Mouse (Mus musculus): Measurements from ENCODE around the gene Zfp398. TPM values are rescaled to one million over a fixed set of nuclear protein-coding genes. Genes with fewer than 3 reads are reported as not detected.
A peak's percentile ranks its signal among the peaks of the same experiment; 100 is the strongest.

The Zfp398 gene
- polyA plus RNA-seq, 1 experiment from 2014 or later: 5.4 TPM

DNA sequence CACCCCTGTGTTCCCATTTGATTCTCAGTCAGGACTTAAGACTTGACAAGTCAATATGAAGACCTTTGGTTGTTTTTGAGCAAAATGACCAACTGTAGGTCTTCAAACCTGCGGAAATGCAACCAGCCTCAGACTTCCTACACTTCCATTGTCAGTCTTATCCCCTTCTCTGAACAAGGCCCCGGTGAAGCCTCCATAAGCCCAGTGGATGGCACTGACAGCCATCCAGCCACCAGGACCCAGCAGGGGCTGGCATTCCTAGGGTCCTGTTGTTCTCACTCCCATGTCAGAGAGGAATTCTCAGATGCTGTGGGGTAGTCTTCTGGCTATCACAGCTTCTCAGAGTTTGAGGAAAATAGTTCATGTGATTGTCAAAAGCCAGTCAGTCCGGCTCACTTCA is 43.1 kb downstream of the Zfp398 start:
- H3K4me3 ChIP-seq: peak overlapping the region; percentile 96

DNA sequence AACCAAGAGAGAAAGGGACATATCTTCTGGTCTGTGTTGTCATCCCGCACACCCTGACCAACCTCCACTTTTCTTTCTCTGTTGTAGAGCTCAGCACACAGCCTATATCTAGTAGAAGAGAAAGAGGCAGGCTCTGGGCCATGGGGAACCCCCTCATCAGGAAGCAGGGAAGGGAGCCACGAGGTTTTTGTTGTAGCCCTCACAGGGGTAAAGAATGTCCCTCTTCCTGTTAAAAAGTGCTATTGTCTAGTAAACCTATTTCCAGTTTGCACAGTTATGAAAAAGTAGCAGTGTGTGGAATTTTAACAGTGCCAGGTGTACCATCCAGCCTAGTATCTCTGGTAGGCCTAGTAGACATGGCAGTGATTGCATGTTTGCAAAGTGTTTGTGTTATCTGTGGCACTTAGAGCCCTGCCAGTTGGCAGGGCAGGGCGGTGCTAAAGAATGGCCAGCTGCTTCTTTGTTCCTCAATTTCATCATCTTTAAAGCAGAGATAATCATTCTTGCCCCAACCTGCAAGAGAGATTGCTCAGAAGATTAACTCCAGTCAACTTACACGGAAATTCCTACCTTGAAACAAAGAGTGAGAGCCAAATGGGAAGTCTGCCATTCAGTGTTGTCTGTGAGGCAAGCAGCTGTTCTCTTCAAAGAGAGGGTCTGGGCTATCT is 43.7 kb downstream of the Zfp398 start:
- H3K4me3 ChIP-seq: peak overlapping the region; percentile 96
- DNase-seq (ENCODE audit: low spot score): no peak
- 65% methylated on average over 4 of the region's 4 CpGs for WGBS
- H3K27me3 ChIP-seq (ENCODE audit: insufficient read depth, poor library complexity, severe bottlenecking): no peaks in the 10 kb centered on the region
- peaks cover 22% of the 10 kb centered on the region for H3K4me1 ChIP-seq
- no peak overlapping the region; the same call in 1 of the 2 replicates for H3K27ac ChIP-seq
- no peaks in the 10 kb centered on the region for H3K9me3 ChIP-seq
- H3K36me3 ChIP-seq: peaks cover 40% of the 10 kb centered on the region

More for the DNA sequence above, 43.1 kb downstream of the Zfp398 start:
- 49% methylated on average over 3 of the region's 3 CpGs for WGBS
- H3K27me3 ChIP-seq (ENCODE audit: insufficient read depth, poor library complexity, severe bottlenecking): no peaks in the 10 kb centered on the region
- H3K27ac ChIP-seq: peak overlapping the region; percentile 99
- H3K36me3 ChIP-seq: peaks cover 36% of the 10 kb centered on the region
- DNase-seq (ENCODE audit: low spot score): no peak
- no peaks in the 10 kb centered on the region for H3K9me3 ChIP-seq
- H3K4me1 ChIP-seq: peaks cover 22% of the 10 kb centered on the region

DNA sequence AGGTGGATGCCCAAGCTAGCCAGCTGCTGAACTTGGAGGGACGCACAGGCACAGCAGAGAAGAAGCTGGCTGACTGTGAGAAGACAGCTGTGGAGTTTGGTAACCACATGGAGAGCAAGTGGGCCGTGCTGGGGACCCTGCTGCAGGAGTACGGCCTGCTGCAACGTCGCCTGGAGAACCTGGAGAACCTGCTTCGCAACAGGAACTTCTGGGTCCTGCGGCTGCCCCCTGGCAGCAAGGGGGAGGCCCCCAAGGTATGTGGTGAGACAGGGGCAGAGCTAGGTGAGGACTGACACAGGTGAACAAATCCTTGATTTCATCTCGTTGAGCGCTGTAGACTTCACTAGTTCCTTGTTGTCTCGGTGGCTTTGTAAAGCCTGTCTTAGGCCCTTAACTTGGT is 44.7 kb downstream of the Zfp398 start:
- no peak overlapping the region for H3K4me3 ChIP-seq
- 91% methylated on average over 10 of the region's 10 CpGs for WGBS
- no peaks in the 10 kb centered on the region for H3K27me3 ChIP-seq (ENCODE audit: insufficient read depth, poor library complexity, severe bottlenecking)
- peaks cover 22% of the 10 kb centered on the region for H3K4me1 ChIP-seq
- no peak overlapping the region for H3K27ac ChIP-seq
- no peaks in the 10 kb centered on the region for H3K9me3 ChIP-seq
- peaks cover 49% of the 10 kb centered on the region for H3K36me3 ChIP-seq
- no peak for DNase-seq (ENCODE audit: low spot score)

DNA sequence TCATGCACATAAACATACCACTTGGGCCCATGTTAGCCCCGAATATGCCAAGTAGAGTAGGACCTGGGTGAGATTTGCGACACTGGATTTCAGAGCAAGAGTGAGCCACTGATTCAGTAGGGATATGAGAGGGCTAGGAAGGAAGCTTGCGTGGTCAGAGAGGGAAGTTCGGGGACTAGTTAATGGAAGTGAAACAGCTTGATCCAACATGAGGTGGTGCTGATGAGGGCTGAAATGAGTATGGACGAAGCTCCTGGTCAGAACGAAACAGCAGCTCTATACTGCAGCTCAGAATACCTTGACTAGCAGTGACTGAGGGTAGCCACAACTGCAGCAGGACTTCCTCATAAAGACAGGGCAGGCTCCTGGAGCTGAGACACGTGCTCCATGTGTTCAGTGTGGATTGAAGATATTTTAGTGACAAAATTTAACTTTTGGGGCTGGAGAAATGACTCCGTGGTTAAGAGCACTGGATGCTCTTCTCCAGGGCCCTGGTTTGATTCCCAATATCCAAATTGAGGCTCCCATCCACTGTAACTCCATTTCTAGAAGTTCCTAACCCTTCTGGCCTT is 53.4 kb downstream of the Zfp398 start:
- peaks cover 88% of the 10 kb centered on the region for H3K36me3 ChIP-seq
- 83% methylated on average over 8 of the region's 8 CpGs for WGBS

DNA sequence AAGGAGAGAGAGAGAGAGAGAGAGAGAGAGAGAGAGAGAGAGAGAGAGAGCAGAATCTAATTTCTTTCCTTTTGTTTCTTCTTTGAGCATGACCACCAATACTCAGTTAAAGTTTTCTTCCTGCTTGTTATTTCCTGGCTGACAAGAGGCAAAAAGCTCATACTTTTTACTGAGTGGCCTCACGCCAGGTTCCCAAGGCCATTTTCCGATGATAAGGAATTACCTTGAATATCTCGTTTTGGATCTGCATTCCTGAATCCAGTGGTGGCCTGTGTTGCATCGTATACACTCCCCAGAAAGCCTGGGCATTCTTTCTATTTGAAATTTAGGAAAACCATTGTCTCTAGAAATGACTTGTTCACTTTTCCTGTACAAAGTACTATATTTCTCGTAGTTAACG is 64.0 kb downstream of the Zfp398 start:
- 0 out of 2 replicates have a peak, but pooled peaks cover 2% of the 10 kb centered on the region for H3K4me1 ChIP-seq
- WGBS: 91% methylated on average over 6 of the region's 6 CpGs
- H3K9me3 ChIP-seq: no peaks in the 10 kb centered on the region
- H3K27me3 ChIP-seq (ENCODE audit: insufficient read depth, poor library complexity, severe bottlenecking): peaks cover 27% of the 10 kb centered on the region
- no peak for DNase-seq (ENCODE audit: low spot score)
- H3K27ac ChIP-seq: no peak overlapping the region
- peaks cover 70% of the 10 kb centered on the region for H3K36me3 ChIP-seq
- no peak overlapping the region for H3K4me3 ChIP-seq

More for the DNA sequence above, 53.4 kb downstream of the Zfp398 start:
- H3K9me3 ChIP-seq: no peaks in the 10 kb centered on the region
- no peak overlapping the region for H3K4me3 ChIP-seq
- DNase-seq (ENCODE audit: low spot score): no peak
- H3K27me3 ChIP-seq (ENCODE audit: insufficient read depth, poor library complexity, severe bottlenecking): no peaks in the 10 kb centered on the region
- H3K27ac ChIP-seq: no peak overlapping the region
- no peaks in the 10 kb centered on the region for H3K4me1 ChIP-seq

DNA sequence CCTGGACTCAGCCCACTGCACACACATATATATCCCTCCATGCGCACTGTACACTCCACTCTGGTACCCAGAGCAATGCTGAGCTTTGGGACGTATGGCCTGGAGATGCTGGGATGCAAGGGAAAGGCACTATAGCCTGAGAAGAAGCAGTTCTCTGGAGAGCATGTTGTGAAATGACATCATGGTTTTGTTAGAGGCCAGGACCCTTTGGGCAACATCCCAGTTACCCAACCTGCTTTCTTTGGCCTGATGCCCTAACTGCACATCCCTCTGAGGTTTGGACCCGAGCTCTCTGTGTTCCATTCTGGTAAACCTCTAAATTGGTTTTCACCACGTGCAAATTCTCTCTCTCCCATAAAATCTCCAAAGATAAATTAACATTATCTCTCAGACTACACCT is 68.1 kb downstream of the Zfp398 start:
- 82% methylated on average over 4 of the region's 4 CpGs for WGBS
- Histone ChIP-seq H3K27me3 (ENCODE audit: insufficient read depth, poor library complexity, severe bottlenecking) (peaks cover 51% of the 10 kb centered on the region), H3K4me3 (no peak overlapping the region), H3K9me3 (peaks cover 9% of the 10 kb centered on the region; the same call in 1 of the 2 replicates), H3K36me3 (peaks cover 83% of the 10 kb centered on the region), H3K4me1 (0 out of 2 replicates have a peak, but pooled peaks cover 6% of the 10 kb centered on the region), H3K27ac (no peak overlapping the region)
- DNase-seq (ENCODE audit: low spot score): no peak

DNA sequence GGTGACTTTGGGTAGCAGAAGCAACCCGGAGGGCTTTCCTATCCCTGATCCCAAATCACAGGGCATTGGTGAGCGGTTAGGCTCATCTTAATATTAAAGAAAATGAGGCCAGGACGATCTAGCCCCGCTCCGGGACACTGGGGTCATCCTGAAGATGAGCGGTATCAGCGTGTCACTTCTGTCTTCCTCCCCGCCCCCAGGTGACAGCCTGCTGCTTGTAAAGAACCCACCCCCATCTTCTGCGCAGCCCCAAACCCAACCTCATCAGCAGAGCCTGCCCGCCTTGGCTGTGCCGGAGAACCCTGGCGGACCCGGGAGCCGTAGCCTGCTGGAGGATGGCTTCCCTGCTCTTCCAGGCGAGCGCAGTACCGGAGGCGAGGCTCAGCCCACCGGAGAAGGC is 68.9 kb downstream of the Zfp398 start:
- peaks cover 9% of the 10 kb centered on the region; the same call in 1 of the 2 replicates for H3K9me3 ChIP-seq
- 33% methylated on average over 19 of the region's 19 CpGs for WGBS
- H3K27ac ChIP-seq: no peak overlapping the region
- peaks cover 75% of the 10 kb centered on the region for H3K36me3 ChIP-seq
- no peak for DNase-seq (ENCODE audit: low spot score)
- H3K4me3 ChIP-seq: peak overlapping the region; percentile 47
- 0 out of 2 replicates have a peak, but pooled peaks cover 6% of the 10 kb centered on the region for H3K4me1 ChIP-seq
- H3K27me3 ChIP-seq (ENCODE audit: insufficient read depth, poor library complexity, severe bottlenecking): peaks cover 51% of the 10 kb centered on the region

DNA sequence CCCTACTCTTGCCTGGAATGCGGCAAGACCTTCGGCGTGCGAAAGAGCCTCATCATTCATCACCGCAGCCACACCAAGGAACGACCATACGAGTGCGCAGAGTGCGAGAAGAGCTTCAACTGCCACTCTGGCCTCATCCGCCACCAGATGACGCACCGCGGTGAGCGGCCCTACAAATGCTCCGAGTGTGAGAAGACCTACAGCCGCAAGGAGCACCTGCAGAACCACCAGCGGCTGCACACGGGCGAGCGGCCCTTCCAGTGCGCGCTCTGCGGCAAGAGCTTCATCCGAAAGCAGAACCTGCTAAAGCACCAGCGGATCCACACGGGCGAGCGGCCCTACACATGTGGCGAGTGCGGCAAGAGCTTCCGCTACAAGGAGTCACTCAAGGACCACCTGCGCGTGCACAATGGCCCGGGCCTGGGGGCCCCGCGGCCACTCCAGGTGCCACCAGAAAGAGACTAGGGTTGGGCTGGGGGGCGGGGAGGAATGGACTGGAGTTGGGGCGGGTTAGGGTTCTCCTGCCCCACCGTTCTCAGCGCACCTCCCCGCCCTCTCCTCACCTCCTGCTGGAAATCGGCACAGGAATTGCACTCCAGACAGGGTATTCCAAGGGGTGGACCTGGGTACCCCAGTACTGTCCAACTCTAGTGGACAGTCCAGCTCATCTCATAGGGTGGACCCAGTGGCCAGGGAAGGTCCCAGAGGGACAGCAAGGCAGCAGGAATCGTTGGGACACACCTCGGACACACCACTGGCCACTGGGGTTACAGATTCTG is 69.6 kb downstream of the Zfp398 start:
- Histone ChIP-seq H3K9me3 (peaks cover 9% of the 10 kb centered on the region; the same call in 1 of the 2 replicates), H3K4me1 (0 out of 2 replicates have a peak, but pooled peaks cover 6% of the 10 kb centered on the region), H3K4me3 (peak overlapping the region; percentile 47), H3K27me3 (ENCODE audit: insufficient read depth, poor library complexity, severe bottlenecking) (peaks cover 51% of the 10 kb centered on the region), H3K27ac (no peak overlapping the region), H3K36me3 (peaks cover 68% of the 10 kb centered on the region)
- WGBS: 53% methylated on average over 44 of the region's 44 CpGs
- DNase-seq (ENCODE audit: low spot score): no peak

DNA sequence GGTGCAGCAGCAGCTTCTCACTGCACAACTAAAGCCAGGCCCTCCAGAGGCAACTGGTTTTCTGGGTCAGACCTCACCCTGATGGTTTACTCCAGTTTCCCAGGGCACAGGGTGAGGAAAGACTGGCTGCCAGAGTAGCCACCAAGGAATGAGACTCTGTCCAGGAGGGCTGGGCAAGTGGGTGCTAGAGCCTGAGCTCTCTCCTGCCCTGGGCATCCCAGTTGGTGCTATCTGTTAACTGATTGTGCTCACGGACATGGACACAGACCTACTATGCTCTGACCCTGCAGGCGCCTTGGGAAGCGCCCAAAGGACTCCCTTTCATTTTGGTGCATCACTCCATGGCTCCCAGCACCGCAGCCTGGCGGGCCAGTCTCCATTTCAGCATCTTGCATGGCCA is 70.9 kb downstream of the Zfp398 start:
- Histone ChIP-seq H3K4me3 (no peak overlapping the region), H3K36me3 (peaks cover 58% of the 10 kb centered on the region), H3K9me3 (peaks cover 9% of the 10 kb centered on the region; the same call in 1 of the 2 replicates), H3K27me3 (ENCODE audit: insufficient read depth, poor library complexity, severe bottlenecking) (peaks cover 51% of the 10 kb centered on the region), H3K27ac (no peak overlapping the region), H3K4me1 (0 out of 2 replicates have a peak, but pooled peaks cover 6% of the 10 kb centered on the region)
- 93% methylated on average over 5 of the region's 5 CpGs for WGBS
- DNase-seq (ENCODE audit: low spot score): no peak

DNA sequence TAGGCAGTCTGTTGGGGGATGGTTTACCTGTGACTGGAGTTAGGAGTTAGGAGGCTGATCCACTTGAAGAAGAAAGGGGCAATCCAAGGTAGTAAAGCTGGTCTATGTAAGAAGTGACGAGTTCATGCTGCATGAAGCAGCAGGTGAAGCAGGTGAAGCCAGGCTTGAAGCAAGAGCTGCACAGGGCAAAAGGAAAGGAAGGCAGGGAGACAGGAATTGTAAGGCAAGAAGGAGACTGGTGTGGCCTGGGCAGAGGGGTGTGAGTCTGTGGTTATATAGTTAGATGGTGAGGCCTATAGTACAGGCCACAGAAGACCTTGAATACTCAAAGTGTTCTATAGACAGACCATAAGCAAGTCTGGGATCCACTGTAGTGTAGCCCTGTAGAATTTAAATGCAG is 73.5 kb downstream of the Zfp398 start:
- Histone ChIP-seq H3K4me3 (no peak overlapping the region), H3K9me3 (peaks cover 9% of the 10 kb centered on the region; the same call in 1 of the 2 replicates), H3K27ac (no peak overlapping the region), H3K36me3 (peaks cover 33% of the 10 kb centered on the region), H3K4me1 (0 out of 2 replicates have a peak, but pooled peaks cover 6% of the 10 kb centered on the region), H3K27me3 (ENCODE audit: insufficient read depth, poor library complexity, severe bottlenecking) (peaks cover 28% of the 10 kb centered on the region)
- DNase-seq (ENCODE audit: low spot score): no peak
- 83% methylated on average over 1 of the region's 1 CpGs for WGBS

DNA sequence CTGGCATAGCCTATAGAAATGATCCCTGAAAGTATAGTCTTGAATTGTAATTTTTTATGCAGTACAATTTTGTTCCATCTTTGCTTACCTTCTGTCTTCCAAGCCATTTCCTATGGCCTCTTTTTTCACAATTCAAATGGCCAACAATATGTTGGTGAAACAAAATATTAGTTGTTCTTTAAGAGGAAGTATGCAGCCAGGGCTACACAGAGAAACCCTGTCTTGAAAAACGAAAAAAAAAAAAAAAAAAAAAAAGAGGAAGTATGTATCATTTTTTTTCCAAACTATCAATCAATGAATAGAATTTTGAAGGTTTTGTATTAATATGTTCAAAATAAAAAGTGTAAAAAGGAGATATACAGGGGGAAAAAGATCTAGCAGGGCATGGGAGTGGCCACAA is 76.2 kb downstream of the Zfp398 start:
- peaks cover 7% of the 10 kb centered on the region; the same call in 1 of the 2 replicates for H3K36me3 ChIP-seq
- DNase-seq (ENCODE audit: low spot score): no peak
- WGBS: 39% methylated on average over 1 of the region's 1 CpGs
- H3K9me3 ChIP-seq: no peaks in the 10 kb centered on the region
- H3K27ac ChIP-seq: no peak overlapping the region
- no peaks in the 10 kb centered on the region for H3K4me1 ChIP-seq
- peaks cover 1% of the 10 kb centered on the region; the same call in 1 of the 2 replicates for H3K27me3 ChIP-seq (ENCODE audit: insufficient read depth, poor library complexity, severe bottlenecking)
- H3K4me3 ChIP-seq: no peak overlapping the region

DNA sequence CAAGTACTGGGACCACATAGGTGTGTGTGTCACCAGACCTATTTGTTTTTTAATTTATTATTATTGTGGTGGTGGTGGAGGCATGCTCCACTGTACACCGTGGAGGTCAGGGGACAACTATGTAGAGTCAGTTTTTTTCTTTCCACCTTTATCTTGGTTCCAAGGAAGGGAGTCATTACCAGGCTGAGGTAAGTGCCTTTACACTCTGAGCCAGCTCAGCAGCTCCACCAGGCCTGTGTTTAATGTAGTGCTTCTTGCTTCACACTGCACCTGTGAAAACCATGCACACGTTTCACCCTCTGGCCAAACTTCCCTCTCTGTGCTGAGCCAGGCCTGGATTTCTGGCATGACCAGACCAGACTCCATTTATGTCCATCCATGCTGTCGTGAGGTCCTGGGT is 77.5 kb downstream of the Zfp398 start:
- H3K27ac ChIP-seq: no peak overlapping the region
- H3K27me3 ChIP-seq (ENCODE audit: insufficient read depth, poor library complexity, severe bottlenecking): no peaks in the 10 kb centered on the region
- H3K36me3 ChIP-seq: no peaks in the 10 kb centered on the region
- WGBS: 48% methylated on average over 3 of the region's 3 CpGs
- H3K4me1 ChIP-seq: no peaks in the 10 kb centered on the region
- H3K9me3 ChIP-seq: no peaks in the 10 kb centered on the region
- no peak overlapping the region for H3K4me3 ChIP-seq
- DNase-seq (ENCODE audit: low spot score): no peak

DNA sequence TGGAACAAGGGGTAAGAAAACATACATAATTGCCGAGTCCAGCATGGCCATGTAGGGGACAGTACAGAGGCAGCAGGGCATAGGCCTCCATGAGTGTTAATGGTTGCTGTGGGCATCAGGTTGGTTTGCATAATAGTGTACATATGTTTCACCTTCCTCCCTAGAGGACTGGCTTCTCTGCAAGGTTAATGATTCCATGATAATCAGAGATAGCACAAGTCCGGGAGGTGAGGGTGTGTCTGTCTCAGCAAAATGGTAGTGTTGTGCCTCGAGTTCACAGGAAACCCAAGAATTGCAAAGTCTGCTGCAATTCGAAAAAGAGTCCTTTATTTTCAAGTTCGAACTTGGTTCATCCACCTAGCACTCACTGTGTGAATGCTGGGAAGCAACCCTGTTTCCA is 81.6 kb downstream of the Zfp398 start:
- Histone ChIP-seq H3K4me1 (peaks cover 9% of the 10 kb centered on the region), H3K27me3 (ENCODE audit: insufficient read depth, poor library complexity, severe bottlenecking) (no peaks in the 10 kb centered on the region), H3K27ac (no peak overlapping the region), H3K9me3 (no peaks in the 10 kb centered on the region), H3K4me3 (no peak overlapping the region), H3K36me3 (no peaks in the 10 kb centered on the region)
- WGBS: 69% methylated on average over 5 of the region's 5 CpGs
- DNase-seq (ENCODE audit: low spot score): no peak
